Mouse (Mus musculus) gastrocnemius, adult 18-20 months (tissue): ENCODE data around the gene Macrod2. TPM values are rescaled to one million over a fixed set of nuclear protein-coding genes. Genes with fewer than 3 reads are reported as not detected.

Experiments
- DNase-seq: peaks from one replicate; pipeline ENCODE4 v3.0.0; 2021; ENCODE audit warnings: low spot score
- total RNA-seq, 2 experiments: library from RNA; stranded (reverse); gene quantifications; 2 replicates each; pipeline ENCODE4 v1.2.3; 2021

Macrod2 gene
- total RNA-seq, 2 experiments from 2014 or later = 16.6 to 19.0 TPM

DNA sequence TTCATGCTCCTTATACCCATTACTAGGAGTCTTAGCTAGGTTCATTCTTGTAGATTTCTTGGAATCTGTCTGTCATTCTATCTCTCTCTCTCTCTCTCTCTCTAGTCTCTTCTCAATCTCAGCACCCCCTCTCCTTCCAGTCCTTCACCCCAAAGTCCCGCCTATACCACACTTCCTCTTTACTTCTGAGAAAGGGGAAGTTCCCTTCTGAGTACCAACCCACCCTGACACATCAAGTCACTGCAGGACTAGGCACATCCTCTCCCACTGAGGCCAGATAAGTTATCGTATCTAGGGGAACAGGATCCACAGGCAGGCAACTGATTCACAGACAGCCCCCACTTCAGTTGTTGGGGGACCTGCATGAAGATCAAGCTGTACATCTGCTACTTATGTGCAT is 389.5 kb downstream of the Macrod2 start:
- DNase-seq = no peak

- no peak for DNase-seq
Observed at GRCm38 (mm10) chr2:140790363-140790762, 395.3 kb downstream of the Macrod2 start.

GRCm38 (mm10) chr2:140793886-140794608 is 398.9 kb downstream of the Macrod2 start:
- DNase-seq = no peak

- no peak for DNase-seq
Observed at GRCm38 (mm10) chr2:140811693-140812092, 416.6 kb downstream of the Macrod2 start.

DNA sequence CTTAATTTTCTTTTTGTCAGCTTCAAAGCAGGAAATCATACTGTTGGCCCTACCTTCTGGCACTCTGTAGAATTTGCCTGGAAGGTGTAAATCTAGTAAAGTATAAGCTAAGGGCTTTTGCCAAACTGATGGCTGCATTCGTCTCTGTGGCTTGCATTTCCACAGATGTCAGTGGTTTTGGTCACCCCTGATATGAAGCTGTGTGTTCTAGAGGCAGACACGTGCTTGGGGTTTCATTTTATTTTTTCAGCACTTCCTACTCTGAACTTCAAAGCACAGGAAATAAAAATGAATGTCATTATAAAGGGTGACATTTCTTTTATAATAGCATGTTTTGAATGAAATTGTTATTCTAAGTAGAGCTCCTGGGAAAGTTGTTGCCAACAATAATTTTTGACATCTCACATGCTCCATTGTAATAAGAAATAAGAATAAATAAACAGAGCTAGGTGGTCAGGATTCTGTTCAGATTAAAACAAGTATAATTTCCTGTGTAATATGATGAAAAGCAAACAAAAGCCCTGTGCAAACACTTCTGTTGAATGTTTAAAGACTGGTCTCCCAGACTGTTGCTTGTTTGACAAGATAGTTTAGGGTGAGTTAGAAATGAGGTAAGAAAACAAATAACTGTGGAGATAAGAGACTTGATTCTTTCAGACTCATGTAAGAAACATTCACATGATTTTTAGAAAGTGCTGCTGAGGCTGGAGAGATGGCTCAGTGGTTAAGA is 424.4 kb downstream of the Macrod2 start:
- DNase-seq = no peak

GRCm38 (mm10) chr2:140822378-140822777 is 427.3 kb downstream of the Macrod2 start:
- DNase-seq = no peak

GRCm38 (mm10) chr2:140826241-140826640 is 431.1 kb downstream of the Macrod2 start:
- no peak for DNase-seq

- no peak for DNase-seq
Observed at GRCm38 (mm10) chr2:140828859-140829258, 433.8 kb downstream of the Macrod2 start.

DNA sequence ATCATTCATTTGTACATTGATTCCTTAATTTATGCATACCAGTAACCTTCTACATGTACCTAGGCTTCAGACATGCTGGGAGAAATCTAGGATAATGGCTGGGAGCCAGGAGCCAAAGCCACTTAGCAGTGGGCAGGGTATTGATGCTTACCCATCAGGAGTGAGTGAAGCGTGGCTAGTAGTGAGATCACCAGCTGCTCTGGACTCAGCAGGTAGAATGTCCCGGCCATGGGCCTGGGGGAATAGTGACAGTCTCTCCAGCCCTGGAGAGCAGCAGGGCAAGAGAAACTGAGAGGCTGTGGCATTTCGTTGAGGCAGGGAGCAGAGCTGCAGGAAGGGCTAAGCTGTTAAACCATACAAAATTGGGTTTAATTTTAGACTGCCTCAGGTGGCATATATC is 435.0 kb downstream of the Macrod2 start:
- DNase-seq = no peak

DNA sequence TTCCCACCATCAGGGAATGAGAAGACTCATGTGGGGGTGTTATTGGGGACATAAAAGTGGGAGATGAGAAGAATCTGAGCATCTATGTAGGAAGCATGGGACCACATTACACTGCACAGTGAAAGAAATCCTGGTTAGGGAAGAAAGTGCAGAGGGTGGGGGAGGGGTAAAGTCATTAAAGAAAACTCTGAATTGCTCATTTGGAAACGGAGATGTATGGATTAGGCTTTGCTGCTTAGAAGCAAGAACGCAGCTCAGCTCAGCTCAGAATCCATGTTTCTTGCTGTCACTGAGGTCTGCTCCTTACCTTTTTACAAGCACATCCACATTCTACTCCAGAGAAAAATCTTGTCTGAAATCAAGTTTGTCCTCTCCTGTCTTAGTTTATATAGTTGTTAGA is 444.3 kb downstream of the Macrod2 start:
- no peak for DNase-seq

- no peak for DNase-seq
Observed at GRCm38 (mm10) chr2:140839880-140840279, 444.8 kb downstream of the Macrod2 start.

DNA sequence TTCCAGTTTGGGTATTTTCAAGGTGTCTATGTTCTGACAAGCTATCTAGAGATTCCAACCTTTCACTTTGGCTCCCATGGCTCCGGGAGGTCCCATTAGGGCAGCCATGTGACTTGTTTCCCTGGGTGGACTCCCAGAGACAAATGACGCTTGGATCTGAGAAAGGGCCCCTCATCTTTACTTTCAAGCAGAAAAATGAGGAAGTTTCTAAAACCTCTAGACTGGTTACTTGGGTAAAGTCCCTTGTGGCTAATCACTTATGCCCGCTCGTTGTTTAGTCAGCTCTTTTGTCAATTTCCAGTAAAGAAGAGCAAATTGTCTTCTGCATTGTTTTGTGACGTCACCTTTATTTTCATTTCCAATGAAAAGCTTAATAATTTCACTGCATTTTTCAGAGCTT is 448.9 kb downstream of the Macrod2 start:
- DNase-seq = no peak

GRCm38 (mm10) chr2:140847817-140848428 is 452.8 kb downstream of the Macrod2 start:
- DNase-seq = no peak

- no peak for DNase-seq
Observed at GRCm38 (mm10) chr2:140853538-140853937, 458.4 kb downstream of the Macrod2 start.

- no peak for DNase-seq
Observed at GRCm38 (mm10) chr2:140861356-140861755, 466.2 kb downstream of the Macrod2 start.

DNA sequence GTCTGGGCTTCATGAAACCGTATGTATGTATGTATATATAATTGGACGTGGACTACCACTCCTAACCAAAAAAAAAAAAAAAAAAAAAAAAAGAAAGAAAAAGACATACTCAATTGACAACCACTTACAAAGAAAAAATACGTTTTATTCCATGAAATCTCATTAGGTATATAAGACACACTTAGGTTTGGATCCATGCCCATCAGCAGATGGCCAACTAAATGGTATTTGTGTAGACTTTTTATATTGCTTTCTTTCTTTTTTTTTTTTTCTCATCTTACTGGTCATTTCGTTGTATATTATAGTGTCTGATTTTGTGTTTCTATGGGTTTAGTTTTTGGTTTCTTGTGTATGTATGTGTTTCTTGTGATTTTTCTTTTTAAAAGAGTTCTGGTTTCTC is 467.6 kb downstream of the Macrod2 start:
- DNase-seq = no peak

DNA sequence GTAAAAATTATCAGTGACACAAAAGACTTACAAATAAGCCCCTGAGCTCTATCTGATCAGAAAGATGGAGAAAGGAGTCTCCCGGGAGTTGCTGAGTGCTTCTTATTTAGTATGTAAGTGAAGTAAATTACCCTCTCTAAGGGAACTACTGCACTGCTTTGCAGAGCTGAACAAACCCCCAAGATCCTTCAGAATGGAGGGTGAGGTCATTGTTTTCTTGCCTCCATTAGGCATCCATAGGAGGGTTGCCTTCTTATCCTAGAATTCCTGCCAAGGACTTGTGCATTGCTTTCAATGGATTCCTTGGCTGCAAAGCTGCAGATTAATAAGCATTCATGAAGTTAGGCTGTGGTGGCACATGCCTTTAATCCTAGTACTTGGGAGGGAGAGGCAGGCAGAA is 470.5 kb downstream of the Macrod2 start:
- no peak for DNase-seq

- DNase-seq = no peak
Observed at GRCm38 (mm10) chr2:140867116-140867515, 472.0 kb downstream of the Macrod2 start.

DNA sequence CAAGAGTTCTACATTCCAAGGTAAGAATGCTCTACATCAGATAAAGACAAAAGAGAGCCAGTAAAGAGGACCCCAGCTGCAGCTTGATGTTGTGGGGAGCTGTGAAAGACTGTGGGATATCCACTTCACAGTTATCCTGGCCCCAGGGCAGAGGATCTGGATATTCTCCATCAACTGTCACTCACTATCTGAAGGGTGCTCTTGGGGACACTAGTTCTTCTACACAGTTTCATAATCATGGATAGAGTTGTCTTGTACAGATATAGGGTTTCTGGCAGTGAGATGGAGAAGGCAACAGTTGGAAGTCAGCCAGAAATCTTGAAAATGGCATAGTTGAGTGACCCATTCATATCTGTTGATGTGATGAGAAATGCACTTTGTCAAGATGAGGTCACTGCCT is 490.1 kb downstream of the Macrod2 start:
- DNase-seq = no peak

DNA sequence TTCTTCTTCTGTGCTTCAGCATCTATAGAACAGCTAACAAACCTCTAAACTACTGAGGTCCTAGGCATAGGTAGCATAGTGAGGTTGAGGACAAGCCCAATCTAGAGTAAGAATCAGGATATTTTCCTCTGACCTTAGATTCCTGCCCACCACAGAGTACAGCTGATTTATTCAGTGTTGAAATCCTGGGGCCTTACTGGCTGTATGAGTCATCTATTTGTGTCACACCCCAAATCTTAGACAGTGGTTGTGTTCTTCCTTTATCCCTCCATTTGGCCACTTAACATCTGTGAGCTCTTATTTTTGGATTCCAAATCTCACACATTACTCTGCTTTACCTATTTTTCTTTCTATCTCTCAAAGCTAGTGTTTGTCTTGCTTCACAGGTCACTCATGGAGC is 495.6 kb downstream of the Macrod2 start:
- no peak for DNase-seq

DNA sequence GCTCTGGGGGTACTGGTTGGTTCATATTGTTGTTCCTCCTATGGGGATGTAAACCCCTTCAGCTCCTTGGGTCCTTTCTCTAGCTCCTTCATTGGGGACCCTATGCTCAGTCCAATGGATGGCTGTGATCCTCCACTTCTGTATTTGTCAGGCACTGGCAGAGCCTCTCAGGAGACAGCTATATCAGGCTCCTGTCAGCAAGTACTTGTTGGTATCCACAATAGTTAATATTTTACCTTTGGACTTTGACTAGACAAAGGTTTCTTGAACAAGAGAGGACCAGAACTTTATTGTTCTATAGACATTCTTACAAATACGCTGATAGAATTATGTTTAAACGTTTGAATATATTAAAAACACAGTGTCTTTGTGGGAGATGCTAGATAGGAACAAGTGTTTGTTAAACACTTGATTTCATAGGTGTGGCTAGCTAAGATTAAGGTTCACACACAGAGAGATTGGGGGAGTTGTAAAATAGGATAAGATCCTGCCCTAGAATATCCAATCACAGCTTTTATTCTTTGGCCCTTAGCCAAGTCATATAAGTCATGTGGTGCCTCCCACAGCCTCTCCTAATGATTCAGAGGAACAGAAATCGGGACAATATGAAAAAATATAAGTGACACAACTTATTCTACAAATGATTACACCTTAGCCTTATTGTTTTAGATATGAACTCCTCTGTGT is 501.4 kb downstream of the Macrod2 start:
- DNase-seq = no peak

- DNase-seq = no peak
Observed at GRCm38 (mm10) chr2:140898408-140898985, 503.4 kb downstream of the Macrod2 start.
